Mouse (Mus musculus): ENCODE measurements around the gene Nudcd2.

The Nudcd2 gene

GRCm38 (mm10) chr11:40741605-40742262 is 8.3 kb downstream of the Nudcd2 start:
- CTCF ChIA-PET = no interaction called here
- POLR2A ChIA-PET = interaction anchor here (0.7 to 7.2 kb wide), 29 partner anchors 8 to 62 kb away, joined by 3 to 71 read pairs (median 5); partner anchors contain the start of genes Ccng1 (in 4 of the 4), Hmmr (in 4 of the 4), Nudcd2 (in 4 of the 4) and Mat2b (in 2 of the 4)

GRCm38 (mm10) chr11:40744348-40744747 is 10.9 kb downstream of the Nudcd2 start:
- ChIA-PET CTCF (no interaction called here), POLR2A (interaction anchor here (0.6 to 12.7 kb wide), 11 partner anchors 7 to 56 kb away, joined by 3 to 96 read pairs (median 16); partner anchors contain the start of genes Ccng1 (in 3 of the 4), Hmmr (in 3 of the 4) and Nudcd2 (in 3 of the 4))

GRCm38 (mm10) chr11:40746361-40746760 is 12.9 kb downstream of the Nudcd2 start:
- CTCF ChIA-PET = no interaction called here
- POLR2A ChIA-PET = interaction anchor here in 3 of 4 experiments (0.8 to 12.7 kb wide), 14 partner anchors 8 to 60 kb away, joined by 3 to 290 read pairs (median 17); partner anchors contain the start of genes Ccng1 (in 3 of the 3), Hmmr (in 2 of the 3), Mat2b (in 2 of the 3) and Nudcd2 (in 2 of the 3)

GRCm38 (mm10) chr11:40747716-40748115 is 14.2 kb downstream of the Nudcd2 start:
- POLR2A ChIA-PET = interaction anchor here (0.6 to 12.7 kb wide), 14 partner anchors 9 to 54 kb away, joined by 3 to 290 read pairs (median 4); partner anchors contain the start of genes Hmmr (in 4 of the 4), Nudcd2 (in 3 of the 4) and Mat2b (in 1 of the 4)
- CTCF ChIA-PET = no interaction called here

GRCm38 (mm10) chr11:40753836-40754235 is 20.4 kb downstream of the Nudcd2 start:
- ChIA-PET CTCF (interaction anchor here in 1 of 4 experiments (0.7 kb wide), 1 partner anchor 66 kb away, joined by 3 read pairs; no protein-coding TSS in a partner anchor), POLR2A (interaction anchor here (0.6 to 12.7 kb wide), 36 partner anchors 9 to 77 kb away, joined by 3 to 290 read pairs (median 16); partner anchors contain the start of genes Hmmr (in 3 of the 4), Mat2b (in 3 of the 4) and Nudcd2 (in 3 of the 4))

GRCm38 (mm10) chr11:40754664-40755107 is 21.2 kb downstream of the Nudcd2 start:
- ChIA-PET CTCF (interaction anchor here in 2 of 4 experiments (0.7 to 1.0 kb wide), 3 partner anchors 17 to 67 kb away, joined by 3 read pairs; partner anchors contain the start of genes Hmmr (in 1 of the 2) and Nudcd2 (in 1 of the 2)), POLR2A (interaction anchor here (0.6 to 12.7 kb wide), 80 partner anchors 9 to 1356 kb away, joined by 3 to 290 read pairs (median 5); partner anchors contain the start of genes Hmmr (in 4 of the 4), Nudcd2 (in 4 of the 4) and Mat2b (in 3 of the 4))

GRCm38 (mm10) chr11:40755109-40755627 is 21.7 kb downstream of the Nudcd2 start, which contains the start of gene Ccng1:
Gene Ccng1, minus strand, starts transcription at chr11:40755311.
- POLR2A ChIA-PET = interaction anchor here (0.7 to 12.7 kb wide), 77 partner anchors 10 to 1356 kb away, joined by 3 to 290 read pairs (median 5); partner anchors contain the start of genes Hmmr (in 4 of the 4), Nudcd2 (in 4 of the 4) and Mat2b (in 3 of the 4)
- CTCF ChIA-PET = interaction anchor here in 2 of 4 experiments (0.8 to 1.0 kb wide), 2 partner anchors 18 to 22 kb away, joined by 3 read pairs; partner anchors contain the start of genes Hmmr (in 1 of the 2) and Nudcd2 (in 1 of the 2)

- POLR2A ChIA-PET = interaction anchor here (0.6 to 12.7 kb wide), 35 partner anchors 8 to 1210 kb away, joined by 3 to 290 read pairs (median 11); partner anchors contain the start of genes Hmmr (in 4 of the 4), Nudcd2 (in 4 of the 4) and Mat2b (in 3 of the 4)
Measured at GRCm38 (mm10) chr11:40755968-40756367, 22.5 kb downstream of the Nudcd2 start.

GRCm38 (mm10) chr11:40759896-40760295 is 26.4 kb downstream of the Nudcd2 start:
- ChIA-PET CTCF (no interaction called here), POLR2A (interaction anchor here in 2 of 4 experiments (1.3 to 7.7 kb wide), 5 partner anchors 9 to 65 kb away, joined by 3 to 56 read pairs (median 4); partner anchors contain the start of genes Hmmr (in 2 of the 2), Nudcd2 (in 2 of the 2) and Mat2b (in 1 of the 2))

More at GRCm38 (mm10) chr11:40755968-40756367, 22.5 kb downstream of the Nudcd2 start:
- CTCF ChIA-PET = no interaction called here

GRCm38 (mm10) chr11:40763395-40763794 is 29.9 kb downstream of the Nudcd2 start:
- ChIA-PET POLR2A (interaction anchor here in 2 of 4 experiments (0.6 kb wide), 2 partner anchors 79 to 1855 kb away, joined by 3 to 4 read pairs; no protein-coding TSS in a partner anchor), CTCF (no interaction called here)

- ChIA-PET POLR2A (interaction anchor here in 2 of 4 experiments (1.0 to 1.6 kb wide), 3 partner anchors 9 to 10 kb away, joined by 4 to 7 read pairs (median 5); partner anchors contain the start of gene Ccng1 (in 2 of the 2)), CTCF (no interaction called here)
Measured at GRCm38 (mm10) chr11:40764690-40765089, 31.2 kb downstream of the Nudcd2 start.

- POLR2A ChIA-PET = interaction anchor here in 2 of 4 experiments (0.7 to 1.3 kb wide), 2 partner anchors 21 to 81 kb away, joined by 3 to 4 read pairs; partner anchors contain the start of genes Ccng1 (in 1 of the 2) and Mat2b (in 1 of the 2)
Measured at GRCm38 (mm10) chr11:40775315-40776269, 42.1 kb downstream of the Nudcd2 start.

GRCm38 (mm10) chr11:40781857-40782256 is 48.4 kb downstream of the Nudcd2 start:
- POLR2A ChIA-PET = no interaction called here
- CTCF ChIA-PET = no interaction called here

More at GRCm38 (mm10) chr11:40775315-40776269, 42.1 kb downstream of the Nudcd2 start:
- CTCF ChIA-PET = interaction anchor here (0.5 to 1.2 kb wide), 7 partner anchors 10 to 739 kb away, joined by 3 to 6 read pairs (median 4); no protein-coding TSS in a partner anchor

GRCm38 (mm10) chr11:40783346-40783745 is 49.9 kb downstream of the Nudcd2 start:
- ChIA-PET POLR2A (interaction anchor here in 1 of 4 experiments (0.6 kb wide), 1 partner anchor 893 kb away, joined by 3 read pairs; no protein-coding TSS in a partner anchor), CTCF (no interaction called here)

- ChIA-PET POLR2A (no interaction called here), CTCF (no interaction called here)
Measured at GRCm38 (mm10) chr11:40784326-40784725, 50.9 kb downstream of the Nudcd2 start.

- CTCF ChIA-PET = no interaction called here
Measured at GRCm38 (mm10) chr11:40786900-40787299, 53.4 kb downstream of the Nudcd2 start.

More at GRCm38 (mm10) chr11:40786900-40787299, 53.4 kb downstream of the Nudcd2 start:
- POLR2A ChIA-PET = no interaction called here
